Mouse (Mus musculus) naive thymus-derived CD4-positive, alpha-beta T cell, adult 2 months (primary cell): ENCODE results near the gene Steap3.

Source experiments
- DNase-seq: peaks from one replicate; pipeline ENCODE4 v3.0.0-alpha.2; 2011; ENCODE audit warnings: low read depth

The Steap3 gene

DNA sequence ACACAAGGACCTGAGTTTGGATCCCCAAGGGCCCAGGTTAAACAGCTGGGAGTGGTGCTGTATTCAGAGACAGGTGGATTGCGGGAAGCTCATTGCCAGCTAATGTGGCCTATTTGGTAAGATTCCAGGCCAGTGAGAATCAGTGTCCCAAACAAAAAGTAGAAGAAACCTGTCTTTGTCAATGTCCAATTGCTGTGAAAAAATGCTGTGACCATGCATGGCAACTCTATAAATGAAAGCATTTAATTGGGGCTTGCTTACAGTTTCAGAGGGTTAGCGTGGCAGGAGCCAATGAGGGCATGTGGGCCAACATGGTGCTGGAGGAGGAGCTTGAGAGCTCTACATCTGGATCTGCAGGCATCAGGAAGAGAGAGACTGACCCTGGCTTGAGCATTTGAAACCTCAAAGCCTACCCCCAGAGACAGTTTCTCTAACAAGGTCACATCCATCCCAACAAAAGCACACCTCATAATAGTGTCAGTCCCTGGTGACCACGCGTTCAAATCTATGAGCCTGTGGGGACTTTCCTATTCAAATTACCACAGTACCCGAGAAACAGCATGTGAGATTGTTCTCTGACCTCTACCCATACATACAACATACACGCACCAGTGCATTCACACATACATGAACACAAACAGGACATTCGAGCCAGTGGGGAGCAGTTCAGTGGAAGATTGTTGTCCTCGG lies 126.8 kb downstream of the Steap3 start:
- DNase-seq = no peak

DNA sequence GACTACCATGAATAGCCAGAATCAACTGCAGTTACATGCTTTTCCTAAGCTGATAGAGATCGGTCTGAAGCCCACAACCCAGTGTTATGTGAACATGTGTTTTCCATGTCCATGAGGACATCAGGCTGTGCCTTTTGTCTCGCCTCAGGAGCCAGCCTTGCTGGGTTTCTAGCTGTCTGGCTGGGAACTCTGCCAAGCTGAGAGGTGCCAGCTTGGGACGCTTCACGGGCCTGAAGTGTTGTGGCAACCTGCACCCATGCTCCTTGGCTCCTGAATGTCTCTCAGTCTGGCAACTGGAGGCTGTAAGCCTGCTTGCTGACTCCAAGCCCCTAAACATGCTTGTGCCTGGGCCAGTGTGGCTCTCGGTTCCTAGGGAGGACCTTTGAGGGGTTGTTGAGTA lies 130.0 kb downstream of the Steap3 start:
- no peak for DNase-seq
